Mouse (Mus musculus): Measurements from ENCODE around the gene Slc40a1. TPM values are rescaled to one million over a fixed set of nuclear protein-coding genes. Genes with fewer than 3 reads are reported as not detected.

The Slc40a1 gene
- 10 to 100 TPM; 16.4 to 25.5 TPM for total RNA-seq (2021)

DNA sequence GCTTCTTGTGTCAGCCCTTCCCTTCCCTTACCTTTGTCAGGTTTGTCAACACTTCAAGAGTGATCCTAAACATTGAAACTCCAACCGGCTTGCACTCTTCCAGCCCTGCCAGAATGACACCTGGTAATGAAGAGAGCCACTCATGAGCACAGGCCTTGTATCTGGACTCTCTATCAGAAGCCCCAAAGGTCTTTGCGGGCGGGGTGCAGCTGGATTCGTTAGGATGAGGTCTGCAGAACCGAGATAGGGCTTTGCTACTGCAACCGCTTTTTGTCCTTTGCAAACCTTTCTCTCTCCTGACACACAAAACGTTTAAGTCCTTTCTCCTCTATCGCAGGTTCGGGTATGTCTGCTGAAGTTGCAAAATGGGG, at the start of gene Slc40a1:
Slc40a1 (minus strand) TSS at position 131 of the 371 bp plus-strand sequence.
- DNase-seq (ENCODE audit: extremely low spot score in 1 of 2, low spot score in 2 of 2): no peak
- intact Hi-C loops (cut with DNase I): loop anchor here (5.0 kb wide), 1 partner anchor 99 kb away; no protein-coding TSS in a partner anchor

DNA sequence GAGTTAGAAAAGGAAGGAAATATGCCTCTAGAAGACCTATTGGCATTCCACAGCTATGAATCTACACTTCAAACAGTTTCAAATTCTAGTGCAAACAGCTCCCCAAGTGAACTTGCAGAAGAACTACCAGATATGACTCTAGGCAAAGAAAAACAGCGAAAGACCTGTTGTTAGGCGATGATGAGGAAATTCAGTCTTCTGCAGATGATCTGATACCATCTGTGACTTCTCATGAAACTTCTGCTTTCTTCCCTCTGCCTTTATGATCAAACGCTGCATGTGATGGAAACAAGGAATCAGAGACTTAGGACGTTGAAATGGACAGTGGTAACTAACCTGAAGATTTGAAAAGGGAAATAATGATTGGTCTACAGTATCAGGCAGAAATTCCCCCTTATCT, 45.0 kb upstream of the Slc40a1 start:
- DNase-seq (ENCODE audit: extremely low spot score in 1 of 2, low spot score in 2 of 2): no peak
- intact Hi-C loops (cut with DNase I): no loop called here

- DNase-seq (ENCODE audit: extremely low spot score in 1 of 2, low spot score in 2 of 2): no peak
- intact Hi-C loops (cut with DNase I): no loop called here
These were observed 22.7 kb upstream of the Slc40a1 start for GRCm38 (mm10) chr1:45948988-45949387.

- DNase-seq (ENCODE audit: extremely low spot score in 1 of 2, low spot score in 2 of 2): no peak
- intact Hi-C loops (cut with DNase I): no loop called here
These were observed 21.5 kb upstream of the Slc40a1 start for GRCm38 (mm10) chr1:45947843-45948242.

DNA sequence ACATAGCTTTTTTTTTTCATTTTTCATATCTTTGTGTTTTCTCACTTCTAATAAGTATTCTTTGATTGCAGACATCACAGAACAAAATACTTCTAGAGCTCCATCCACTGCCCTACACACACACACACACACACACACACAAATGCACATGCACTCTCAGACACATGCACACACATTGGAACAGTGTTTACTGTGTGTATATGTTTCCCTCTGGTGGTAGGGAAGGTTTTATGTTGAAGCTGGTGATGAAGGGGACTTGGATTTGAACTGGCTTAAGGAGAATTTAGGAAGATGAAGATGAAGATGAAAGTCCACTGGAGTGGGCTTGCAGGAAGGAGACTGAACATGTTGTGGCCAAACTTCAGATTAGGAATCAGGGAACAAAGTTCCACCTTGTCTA, 4.8 kb upstream of the Slc40a1 start:
- intact Hi-C loops (cut with DNase I): no loop called here
- no peak for DNase-seq (ENCODE audit: extremely low spot score in 1 of 2, low spot score in 2 of 2)

GRCm38 (mm10) chr1:45926911-45927310, 588 bp upstream of the Slc40a1 start:
- intact Hi-C loops (cut with DNase I): loop anchor here (5.0 kb wide), 1 partner anchor 100 kb away; no protein-coding TSS in a partner anchor
- DNase-seq (ENCODE audit: extremely low spot score in 1 of 2, low spot score in 2 of 2): no peak

DNA sequence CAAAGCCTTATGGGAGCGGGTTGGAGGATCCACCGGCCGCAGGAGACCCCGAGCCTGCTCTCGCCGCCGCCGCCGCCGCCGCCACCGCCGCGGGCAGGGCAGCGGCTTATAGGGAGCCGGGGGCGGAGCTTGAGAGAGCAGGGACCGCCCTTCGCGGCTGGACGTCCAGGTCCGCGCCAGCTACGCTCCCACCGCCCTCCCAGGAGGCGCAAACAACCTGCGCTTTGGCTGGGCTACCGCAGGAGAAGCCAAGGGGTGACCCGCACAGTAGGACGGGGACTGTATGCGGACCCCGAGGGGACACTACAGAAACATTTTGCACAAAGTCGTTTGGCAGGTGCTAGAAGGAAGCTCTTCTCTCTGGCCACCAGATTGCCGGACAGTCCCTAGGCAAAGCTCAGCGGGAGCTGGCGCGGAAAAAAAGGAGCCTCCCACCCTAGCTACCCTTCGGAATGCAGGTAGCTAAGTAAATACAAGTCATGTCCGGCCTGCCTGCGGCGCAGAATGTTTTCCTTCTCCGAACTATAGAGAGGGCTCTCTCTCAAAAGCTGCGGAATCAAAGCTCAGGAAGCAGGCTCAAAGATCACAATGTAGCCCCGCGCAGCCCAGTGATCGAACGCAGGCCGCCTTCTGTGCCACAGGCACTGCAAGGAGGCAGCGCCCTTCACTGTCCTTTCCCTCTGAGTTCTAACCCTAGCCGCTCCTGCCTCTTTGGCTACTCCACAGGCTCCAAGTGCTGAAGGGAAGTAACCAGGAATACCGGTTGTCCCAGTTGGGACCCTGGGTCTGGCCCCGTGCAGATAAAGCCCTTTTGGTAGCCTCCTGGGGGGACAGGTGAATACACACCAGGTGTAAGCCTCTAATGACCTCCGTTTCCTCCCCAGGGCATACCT, 577 bp downstream of the Slc40a1 start:
- intact Hi-C loops (cut with DNase I): loop anchor here (5.0 kb wide), 1 partner anchor 98 kb away; no protein-coding TSS in a partner anchor
- DNase-seq (ENCODE audit: extremely low spot score in 1 of 2, low spot score in 2 of 2): peak; percentile 27 to 88

DNA sequence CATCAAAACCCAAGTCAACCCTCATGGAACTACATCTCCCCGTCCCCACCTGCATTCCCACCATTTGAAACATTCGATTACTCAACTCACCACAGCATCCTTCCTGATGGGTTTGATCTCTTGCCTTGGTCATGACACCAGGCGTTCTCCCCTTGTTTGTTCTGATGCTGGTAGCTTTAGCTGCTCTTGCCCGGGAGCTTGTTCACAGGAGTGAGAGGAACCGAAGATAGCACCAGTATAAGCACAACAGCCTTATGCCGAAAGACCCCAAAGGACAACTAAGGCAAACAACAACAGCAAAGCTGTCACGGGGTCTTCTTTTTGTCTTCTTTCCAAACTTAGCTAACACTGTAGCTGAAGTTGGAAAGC, 1.2 kb downstream of the Slc40a1 start:
- intact Hi-C loops (cut with DNase I): loop anchor here (5.0 kb wide), 1 partner anchor 98 kb away; no protein-coding TSS in a partner anchor
- no peak for DNase-seq (ENCODE audit: extremely low spot score in 1 of 2, low spot score in 2 of 2)

- intact Hi-C loops (cut with DNase I): no loop called here
- no peak for DNase-seq (ENCODE audit: extremely low spot score in 1 of 2, low spot score in 2 of 2)
These were observed 1.8 kb downstream of the Slc40a1 start for GRCm38 (mm10) chr1:45924516-45924915.

GRCm38 (mm10) chr1:45923306-45923705, 3.0 kb downstream of the Slc40a1 start:
- intact Hi-C loops (cut with DNase I): no loop called here
- no peak for DNase-seq (ENCODE audit: extremely low spot score in 1 of 2, low spot score in 2 of 2)

- no peak for DNase-seq (ENCODE audit: extremely low spot score in 1 of 2, low spot score in 2 of 2)
- intact Hi-C loops (cut with DNase I): no loop called here
These were observed 5.6 kb downstream of the Slc40a1 start for GRCm38 (mm10) chr1:45920703-45921102.

- DNase-seq (ENCODE audit: extremely low spot score in 1 of 2, low spot score in 2 of 2): no peak
- intact Hi-C loops (cut with DNase I): no loop called here
These were observed 6.6 kb downstream of the Slc40a1 start for GRCm38 (mm10) chr1:45919752-45920151.

DNA sequence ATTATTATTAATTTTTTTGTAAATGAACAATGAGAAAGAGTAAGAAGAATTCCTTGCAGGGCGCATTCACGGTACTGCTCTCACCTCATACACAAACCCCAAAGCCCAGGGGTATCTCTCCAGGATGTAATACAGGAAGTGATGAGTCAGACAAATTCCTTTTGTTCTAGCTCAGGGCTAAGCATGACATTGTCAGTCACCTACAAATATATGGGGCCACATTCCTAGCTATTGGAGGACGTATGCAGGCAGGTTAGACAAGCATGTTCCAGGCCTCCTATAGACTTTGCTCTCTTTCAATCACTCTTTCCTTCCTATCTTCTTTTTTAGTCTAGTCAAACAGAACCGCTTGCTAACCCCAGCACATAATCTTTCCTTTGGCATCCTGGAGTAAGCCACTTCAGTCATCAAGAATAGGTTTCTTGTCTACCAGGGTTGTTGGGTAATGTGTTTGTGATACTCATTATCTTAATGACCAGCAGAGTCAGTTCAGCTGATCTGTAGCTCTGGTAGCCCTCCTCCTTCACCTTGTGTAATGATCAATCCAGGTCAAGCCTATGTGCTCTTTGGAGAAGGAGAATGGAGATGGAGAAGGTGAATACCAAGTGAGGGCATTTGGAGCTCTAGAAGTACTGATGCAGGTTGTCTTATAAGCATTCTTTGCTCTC, 9.1 kb downstream of the Slc40a1 start:
- no peak for DNase-seq (ENCODE audit: extremely low spot score in 1 of 2, low spot score in 2 of 2)
- intact Hi-C loops (cut with DNase I): no loop called here

- intact Hi-C loops (cut with DNase I): no loop called here
- DNase-seq (ENCODE audit: extremely low spot score in 1 of 2, low spot score in 2 of 2): no peak
These were observed 10.1 kb downstream of the Slc40a1 start for GRCm38 (mm10) chr1:45916174-45916573.

DNA sequence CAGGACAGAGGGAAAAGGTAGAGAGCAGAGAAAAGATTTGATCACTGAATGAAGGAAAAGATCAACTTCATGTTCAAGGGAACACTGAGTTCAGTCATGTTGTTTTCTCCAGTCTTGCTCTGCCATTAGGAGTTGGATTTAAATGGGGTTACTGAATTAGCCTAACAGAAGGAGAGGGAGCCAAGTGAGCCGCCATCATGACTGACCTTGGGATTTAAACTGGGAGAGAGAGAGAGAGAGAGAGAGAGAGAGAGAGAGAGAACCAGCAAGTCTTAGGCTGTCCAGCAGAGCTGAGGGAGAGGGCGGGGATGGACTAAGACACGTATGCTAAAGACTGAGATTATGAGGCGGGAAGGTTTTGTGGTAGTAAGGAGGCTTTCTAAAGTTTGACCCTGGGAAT, 12.1 kb downstream of the Slc40a1 start:
- intact Hi-C loops (cut with DNase I): no loop called here
- no peak for DNase-seq (ENCODE audit: extremely low spot score in 1 of 2, low spot score in 2 of 2)

- intact Hi-C loops (cut with DNase I): no loop called here
- peak in 1 of 2 experiments; percentile 22 for DNase-seq (ENCODE audit: extremely low spot score in 1 of 2, low spot score in 2 of 2)
These were observed 21.1 kb downstream of the Slc40a1 start for GRCm38 (mm10) chr1:45905107-45905821.

- intact Hi-C loops (cut with DNase I): no loop called here
These were observed 22.2 kb downstream of the Slc40a1 start for GRCm38 (mm10) chr1:45904161-45904560.

GRCm38 (mm10) chr1:45898044-45898443, 28.3 kb downstream of the Slc40a1 start:
- intact Hi-C loops (cut with DNase I): no loop called here
- DNase-seq (ENCODE audit: extremely low spot score in 1 of 2, low spot score in 2 of 2): no peak

More at GRCm38 (mm10) chr1:45904161-45904560, 22.2 kb downstream of the Slc40a1 start:
- no peak for DNase-seq (ENCODE audit: extremely low spot score in 1 of 2, low spot score in 2 of 2)

GRCm38 (mm10) chr1:45894168-45894912, 32.0 kb downstream of the Slc40a1 start:
- no peak for DNase-seq (ENCODE audit: extremely low spot score in 1 of 2, low spot score in 2 of 2)
- intact Hi-C loops (cut with DNase I): no loop called here

All from left cerebral cortex, postnatal 10 days (tissue).